Mouse (Mus musculus) neural tube, embryonic 12.5 days (tissue): ENCODE measurements around the gene Hnrnpa1. TPM values are rescaled to one million over a fixed set of nuclear protein-coding genes. Genes with fewer than 3 reads are reported as not detected.
"Not testable (repeated sequence)": the region's sequence is repeated elsewhere in the genome, so short reads cannot be mapped to it uniquely, and the experiment has no call there.

Experiments used
- ATAC-seq: fragments of 200-750 bp; cut with Nextera tagmentation; 2 replicates; pipeline ENCODE4 v1.8.0; 2017; ENCODE audit warnings: low read depth, mild to moderate bottlenecking, moderate TSS enrichment, moderate library complexity; ENCODE audit not compliant: low FRiP score
- H3K27ac ChIP-seq: fragments of 300-500 bp; sonication (generic); 2 replicates; pipeline ENCODE4 v1.5.1; 2016
- H3K27me3 ChIP-seq: fragments of 300-500 bp; sonication (generic); replicated peaks from 2 replicates; pipeline ENCODE4 v1.6.1; 2016; ENCODE audit warnings: mild to moderate bottlenecking
- H3K36me3 ChIP-seq: fragments of 300-500 bp; sonication (generic); 2 replicates; pipeline ENCODE4 v1.6.1; 2016; ENCODE audit warnings: mild to moderate bottlenecking
- H3K4me1 ChIP-seq: fragments of 300-500 bp; sonication (generic); 2 replicates; pipeline ENCODE4 v1.6.1; 2016
- H3K4me2 ChIP-seq: fragments of 300-500 bp; sonication (generic); replicated peaks from 2 replicates; pipeline ENCODE4 v1.6.1; 2016; ENCODE audit warnings: mild to moderate bottlenecking
- H3K4me3 ChIP-seq: fragments of 300-500 bp; sonication (generic); 2 replicates; pipeline ENCODE4 v1.5.1; 2016
- H3K9ac ChIP-seq: fragments of 300-500 bp; sonication (generic); 2 replicates; pipeline ENCODE4 v1.6.1; 2016; ENCODE audit warnings: mild to moderate bottlenecking
- H3K9me3 ChIP-seq: fragments of 300-500 bp; sonication (generic); 2 replicates; pipeline ENCODE4 v1.6.1; 2016; ENCODE audit warnings: mild to moderate bottlenecking
- WGBS: fragments of 180-500 bp; shearing (Covaris S2); methylation state at CpG from one replicate; pipeline ENCODE4 v1.1.7; 2016; 5-methylcytosine and 5-hydroxymethylcytosine counted together
- polyA plus RNA-seq: library from polyadenylated mRNA; unstranded; fragments of >200 nt; fragmentation: Nextera tagmentation; extraction: Ambion mirVana; gene quantifications from 2 replicates; pipeline ENCODE4 v1.2.1, GENCODE M21; 2016

The Hnrnpa1 gene
- polyA plus RNA-seq, 1 experiment from 2014 or later: 1,154 TPM

DNA sequence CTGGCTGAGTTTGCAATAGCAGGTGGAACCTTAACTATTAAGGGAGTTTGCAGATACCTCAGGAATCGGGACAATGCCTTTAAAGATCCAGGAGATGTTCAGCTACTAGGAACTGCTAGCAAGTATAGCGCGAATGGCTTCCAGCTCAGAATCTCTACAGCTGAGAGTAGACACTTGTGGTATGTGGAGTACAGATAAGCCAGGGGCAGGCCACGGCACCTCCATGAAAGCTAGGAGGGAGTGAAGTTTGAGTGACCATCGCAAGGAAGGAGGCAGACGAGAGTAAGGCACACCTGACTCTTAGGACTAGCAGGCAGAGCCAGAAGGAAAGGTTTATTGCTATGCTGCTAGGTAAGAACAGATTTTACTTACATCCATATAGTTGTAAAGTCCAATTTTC lies 5.4 kb downstream of the Hnrnpa1 start:
- Histone ChIP-seq H3K27ac (no peak overlapping the region), H3K27me3 (no peaks in the 10 kb centered on the region), H3K4me2 (no peak overlapping the region), H3K9ac (no peak overlapping the region), H3K9me3 (no peaks in the 10 kb centered on the region), H3K36me3 (peaks cover 71% of the 10 kb centered on the region), H3K4me1 (peaks cover 24% of the 10 kb centered on the region), H3K4me3 (no peak overlapping the region)
- 79% methylated on average over 6 of the region's 6 CpGs for WGBS
- no peak for ATAC-seq

DNA sequence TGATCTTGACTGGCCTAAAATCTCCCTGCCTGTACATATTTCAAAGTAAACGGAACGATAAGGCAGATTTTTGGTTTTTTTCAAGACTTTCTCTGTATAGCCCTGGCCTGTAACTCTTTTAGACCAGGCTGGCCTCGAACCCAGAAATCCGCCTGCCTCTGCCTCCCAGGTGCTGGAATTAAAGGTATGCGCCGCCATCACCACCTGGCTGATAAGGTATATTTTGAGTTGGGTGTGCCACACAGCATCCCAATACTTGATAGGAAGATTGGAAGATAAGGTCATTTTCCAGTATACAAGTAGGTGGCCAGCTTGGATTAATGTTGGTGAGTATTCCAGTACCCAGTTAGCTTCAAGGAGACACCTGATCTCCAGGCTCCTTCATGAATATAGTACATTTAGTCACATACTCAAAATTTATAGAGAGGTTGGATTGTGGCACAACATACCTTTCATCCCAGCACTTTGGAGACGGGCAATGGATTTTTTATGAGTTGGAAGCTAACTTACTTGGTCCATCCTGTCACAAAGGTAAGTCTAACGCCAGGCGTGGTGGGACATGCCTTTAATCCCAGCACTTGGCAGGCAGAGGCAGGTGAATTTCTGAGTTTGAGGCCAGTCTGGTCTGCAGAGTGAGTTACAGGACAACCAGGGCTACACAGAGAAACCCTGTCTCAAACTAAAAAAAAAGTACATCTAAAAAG lies 7.0 kb downstream of the Hnrnpa1 start:
- Histone ChIP-seq H3K27me3 (no peaks in the 10 kb centered on the region), H3K4me3 (no peak overlapping the region), H3K27ac (no peak overlapping the region), H3K9me3 (no peaks in the 10 kb centered on the region), H3K4me2 (no peak overlapping the region), H3K36me3 (peaks cover 64% of the 10 kb centered on the region), H3K9ac (no peak overlapping the region), H3K4me1 (peaks cover 18% of the 10 kb centered on the region)
- WGBS: 90% methylated on average over 9 of the region's 9 CpGs
- no peak for ATAC-seq

DNA sequence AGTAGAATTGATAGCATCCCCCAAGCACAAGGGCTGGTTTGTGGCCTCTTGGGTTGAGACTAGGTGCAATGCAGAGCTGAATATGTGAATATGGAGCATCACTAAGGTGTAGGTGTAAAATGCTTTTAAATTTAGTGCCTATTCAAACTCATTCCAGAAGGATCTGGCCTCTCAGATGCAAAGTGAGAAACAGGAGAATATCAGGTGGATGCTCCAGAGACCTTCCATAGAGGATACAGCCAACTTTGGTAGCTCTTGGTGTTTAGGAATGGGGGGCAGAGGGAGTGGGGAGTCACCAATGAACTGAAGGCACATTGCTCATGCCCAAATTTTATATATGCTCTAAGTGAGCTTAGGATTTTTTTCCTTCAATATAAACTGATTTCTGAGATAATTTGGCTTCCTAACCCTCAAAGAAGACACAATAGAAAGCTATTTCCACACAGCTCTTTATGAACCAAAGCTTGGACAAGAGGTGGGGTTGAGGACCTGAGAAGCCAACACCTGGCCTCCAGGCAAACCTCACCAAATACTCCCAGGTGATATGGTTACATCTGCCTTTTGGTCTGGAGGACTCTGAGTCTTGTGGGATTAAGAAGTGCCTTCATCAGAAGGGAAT lies 7.7 kb downstream of the Hnrnpa1 start:
- no peaks in the 10 kb centered on the region for H3K27me3 ChIP-seq
- H3K36me3 ChIP-seq: peaks cover 57% of the 10 kb centered on the region
- no peak overlapping the region for H3K9ac ChIP-seq
- no peak for ATAC-seq
- no peak overlapping the region for H3K27ac ChIP-seq
- H3K4me1 ChIP-seq: peaks cover 11% of the 10 kb centered on the region
- H3K4me2 ChIP-seq: no peak overlapping the region
- H3K4me3 ChIP-seq: no peak overlapping the region
- H3K9me3 ChIP-seq: no peaks in the 10 kb centered on the region

DNA sequence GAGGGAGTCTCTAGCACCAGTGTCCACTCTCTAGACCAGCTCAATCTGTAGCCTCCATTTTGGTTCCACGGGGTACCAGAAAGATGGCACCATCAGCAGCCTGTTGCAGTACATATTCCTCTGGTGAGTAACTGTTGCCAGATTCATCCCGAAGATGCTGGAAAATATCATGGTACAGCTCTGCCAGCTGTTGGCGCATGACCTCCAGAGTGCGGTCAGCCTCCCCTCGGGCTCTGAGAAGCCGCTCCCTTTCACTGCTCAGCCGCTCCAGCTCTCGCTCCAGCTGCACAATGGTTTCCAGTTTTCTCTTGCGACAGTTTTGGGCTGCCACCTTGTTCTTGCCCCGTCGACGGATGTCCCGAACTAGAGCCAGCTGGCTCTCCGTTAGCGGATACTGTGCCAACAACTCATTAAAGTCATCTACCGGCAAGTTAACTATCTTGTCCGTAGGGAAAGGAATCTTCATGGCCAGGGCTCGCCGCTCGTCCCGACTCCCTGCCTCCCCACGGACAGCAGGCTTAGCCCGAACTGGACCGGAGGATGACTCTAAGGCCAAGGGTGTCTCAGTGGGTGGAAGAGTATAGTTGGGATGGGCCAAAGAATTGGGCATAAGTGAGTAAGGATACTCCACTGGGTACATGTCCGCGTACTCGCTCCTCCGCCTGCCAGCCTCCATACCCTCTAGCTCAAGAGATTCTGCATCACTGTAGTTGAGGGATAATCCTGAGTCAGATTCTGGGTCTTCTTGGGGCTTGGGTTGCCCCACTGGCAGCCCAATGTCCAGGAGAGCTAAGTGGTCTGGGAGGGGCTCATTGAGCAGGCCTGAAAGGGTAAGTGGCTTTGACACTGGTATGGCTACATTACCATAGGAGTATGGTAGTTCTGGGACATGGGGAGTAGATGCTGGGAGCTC lies 8.4 kb downstream of the Hnrnpa1 start:
- Histone ChIP-seq H3K27ac (no peak overlapping the region), H3K4me3 (no peak overlapping the region), H3K9me3 (no peaks in the 10 kb centered on the region), H3K27me3 (no peaks in the 10 kb centered on the region), H3K4me1 (peaks cover 3% of the 10 kb centered on the region), H3K9ac (no peak overlapping the region), H3K36me3 (peaks cover 49% of the 10 kb centered on the region), H3K4me2 (no peak overlapping the region)
- WGBS: 85% methylated on average over 28 of the region's 28 CpGs
- ATAC-seq: peak; percentile 41; the same call in 1 of the 2 replicates

DNA sequence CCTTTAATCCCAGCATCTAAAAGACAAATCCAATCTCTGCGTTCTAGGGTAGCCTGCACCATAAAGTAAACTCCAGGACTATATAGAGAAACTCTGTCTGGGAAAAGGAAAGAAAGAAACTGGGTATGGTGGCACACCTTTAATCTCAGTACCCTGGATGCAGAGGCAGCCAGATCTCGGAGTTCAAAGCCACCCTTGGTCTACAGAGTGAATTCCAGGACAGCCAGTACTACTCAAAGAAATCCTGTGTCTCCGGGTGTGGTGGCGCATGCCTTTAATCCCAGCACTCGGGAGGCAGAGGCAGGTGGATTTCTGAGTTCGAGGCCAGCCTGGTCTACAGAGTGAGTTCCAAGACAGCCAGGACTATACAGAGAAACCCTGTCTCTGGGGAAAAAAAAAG lies 9.3 kb downstream of the Hnrnpa1 start:
- H3K9ac ChIP-seq, H3K4me3 ChIP-seq, H3K27ac ChIP-seq, ATAC-seq, H3K9me3 ChIP-seq, H3K4me1 ChIP-seq, H3K4me2 ChIP-seq, H3K27me3 ChIP-seq: not testable (repeated sequence)
- peaks cover 46% of the 10 kb centered on the region for H3K36me3 ChIP-seq
- WGBS: 84% methylated on average over 6 of the region's 6 CpGs

DNA sequence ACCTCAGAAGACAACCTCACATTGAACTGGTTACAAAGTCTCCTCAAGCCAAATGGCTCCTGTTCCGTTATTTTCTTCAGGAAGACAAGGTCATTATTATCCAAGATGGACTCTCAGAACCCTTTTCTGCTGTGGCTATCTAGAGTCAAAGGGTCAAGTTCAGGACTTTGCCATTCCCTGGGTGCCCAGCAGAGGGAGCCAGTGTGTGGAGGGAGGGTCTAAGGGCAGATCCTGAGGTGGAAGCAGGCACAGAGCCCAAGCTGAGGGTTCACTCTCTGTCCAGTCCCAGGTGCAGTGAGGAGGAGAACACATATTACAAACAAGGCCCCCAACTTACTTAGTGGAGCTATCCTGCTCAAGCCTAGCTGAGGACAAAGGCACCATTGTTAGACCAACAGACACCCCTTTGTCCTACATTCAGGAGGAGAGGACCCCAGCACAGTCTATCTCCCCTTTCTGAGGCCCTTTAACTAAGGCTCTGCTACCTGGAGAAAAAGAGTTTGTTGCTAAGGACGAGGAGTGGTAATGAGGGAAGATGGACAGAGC lies 10.0 kb downstream of the Hnrnpa1 start:
- Histone ChIP-seq H3K36me3 (peaks cover 41% of the 10 kb centered on the region), H3K4me2 (no peak overlapping the region), H3K9ac (no peak overlapping the region), H3K4me3 (no peak overlapping the region), H3K27me3 (peaks cover 7% of the 10 kb centered on the region; the same call in 1 of the 2 replicates), H3K4me1 (peaks cover 10% of the 10 kb centered on the region), H3K27ac (no peak overlapping the region), H3K9me3 (no peaks in the 10 kb centered on the region)
- WGBS: 18% methylated on average over 2 of the region's 2 CpGs
- ATAC-seq: no peak

DNA sequence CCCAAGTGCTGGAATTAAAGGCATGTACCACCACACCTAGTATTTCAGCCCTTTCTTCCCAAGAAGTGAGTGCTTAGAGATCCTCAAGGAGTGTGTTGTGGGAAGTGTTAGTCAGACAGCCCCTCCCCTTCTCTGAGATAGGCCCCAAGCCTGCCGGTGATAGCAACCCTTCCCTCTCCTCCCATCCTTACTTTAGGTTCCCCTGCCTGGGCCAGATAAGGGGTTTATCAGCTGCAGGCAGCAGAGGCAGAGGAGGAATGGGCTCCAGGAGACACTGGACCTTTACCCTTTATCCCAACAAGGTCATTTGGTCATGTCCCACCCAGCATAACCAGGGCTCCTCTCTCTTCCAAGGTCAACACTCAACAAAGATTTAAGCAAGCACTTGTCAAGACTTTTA lies 11.4 kb downstream of the Hnrnpa1 start:
- no peak overlapping the region for H3K27ac ChIP-seq

DNA sequence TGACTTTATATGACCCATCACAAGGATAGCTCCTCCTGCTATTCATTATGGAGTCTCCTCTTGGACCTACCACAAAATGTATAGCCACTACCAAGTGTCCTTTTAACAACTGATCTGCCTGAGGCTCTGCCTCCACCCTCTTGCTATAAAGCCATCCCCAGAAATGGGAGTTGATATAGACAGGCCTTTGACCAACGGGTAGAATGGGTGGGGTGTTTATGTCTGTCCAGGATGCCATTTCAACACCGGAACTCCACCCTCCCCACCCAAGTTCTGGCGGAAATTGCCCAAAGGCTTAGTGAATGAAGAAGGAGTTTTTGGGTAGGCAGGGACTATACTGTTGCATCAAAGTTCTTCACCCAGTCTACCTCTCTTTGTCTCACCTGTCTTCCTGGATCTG lies 12.4 kb downstream of the Hnrnpa1 start:
- H3K4me2 ChIP-seq: no peak overlapping the region
- peaks cover 12% of the 10 kb centered on the region for H3K4me1 ChIP-seq
- no peak for ATAC-seq
- no peaks in the 10 kb centered on the region for H3K9me3 ChIP-seq
- peaks cover 8% of the 10 kb centered on the region; the same call in 1 of the 2 replicates for H3K27me3 ChIP-seq
- peaks cover 18% of the 10 kb centered on the region for H3K36me3 ChIP-seq
- no peak overlapping the region for H3K4me3 ChIP-seq
- no peak overlapping the region for H3K9ac ChIP-seq
- 85% methylated on average over 3 of the region's 3 CpGs for WGBS
- no peak overlapping the region for H3K27ac ChIP-seq

More for the DNA sequence above, 11.4 kb downstream of the Hnrnpa1 start:
- Histone ChIP-seq H3K27me3 (peaks cover 8% of the 10 kb centered on the region; the same call in 1 of the 2 replicates), H3K4me2 (no peak overlapping the region), H3K9me3 (no peaks in the 10 kb centered on the region), H3K36me3 (peaks cover 28% of the 10 kb centered on the region), H3K4me3 (no peak overlapping the region), H3K4me1 (peaks cover 12% of the 10 kb centered on the region), H3K9ac (no peak overlapping the region)
- 67% methylated on average over 1 of the region's 1 CpGs for WGBS
- no peak for ATAC-seq

DNA sequence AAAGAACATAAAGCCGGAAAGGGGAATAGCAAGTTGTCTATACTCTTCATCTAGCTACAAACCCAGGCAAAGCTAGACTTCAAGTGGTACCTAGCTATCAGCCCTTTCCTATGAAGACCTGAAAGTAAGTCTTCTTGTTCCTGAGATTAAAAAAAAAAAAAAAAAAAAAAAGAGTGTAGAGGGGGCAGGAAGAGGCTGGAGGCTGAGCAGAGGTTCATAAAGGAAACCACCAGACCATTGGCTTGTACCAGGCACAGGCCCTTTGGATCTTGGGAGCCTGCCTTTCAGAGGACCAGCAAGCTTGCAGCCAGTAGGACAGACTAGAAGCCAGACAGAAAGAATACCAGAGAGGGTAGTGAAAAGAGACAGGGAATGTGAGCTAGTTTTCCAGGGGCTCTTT lies 13.1 kb downstream of the Hnrnpa1 start:
- Histone ChIP-seq H3K9ac (no peak overlapping the region), H3K9me3 (no peaks in the 10 kb centered on the region), H3K4me1 (peaks cover 12% of the 10 kb centered on the region), H3K27ac (no peak overlapping the region), H3K36me3 (peaks cover 11% of the 10 kb centered on the region), H3K4me2 (no peak overlapping the region), H3K4me3 (no peak overlapping the region), H3K27me3 (peaks cover 8% of the 10 kb centered on the region; the same call in 1 of the 2 replicates)
- ATAC-seq: no peak
- WGBS: 98% methylated on average over 1 of the region's 1 CpGs

DNA sequence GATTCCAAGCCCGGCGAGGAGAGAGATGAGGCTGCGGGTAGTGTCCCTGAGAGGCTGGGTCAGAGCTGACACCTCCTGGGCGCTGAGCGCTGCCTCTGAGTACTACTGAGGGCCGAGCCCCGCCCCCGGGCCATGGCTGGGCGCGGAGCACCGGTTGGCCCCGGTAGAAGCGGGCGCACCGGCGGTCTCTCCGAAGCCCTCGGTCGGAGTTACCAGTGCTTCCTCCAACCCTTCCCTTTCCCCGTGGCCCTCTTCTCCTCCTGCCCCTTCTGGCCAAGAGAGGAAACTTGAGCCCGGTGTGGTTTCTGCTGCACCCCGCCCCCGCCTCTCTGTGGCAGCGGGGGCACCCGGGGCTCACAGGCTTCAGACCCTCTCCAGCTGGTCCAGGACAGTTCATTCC lies 14.9 kb downstream of the Hnrnpa1 start:
- H3K27ac ChIP-seq: no peak overlapping the region; the same call in 1 of the 2 replicates
- ATAC-seq: peak; percentile 57
- H3K4me2 ChIP-seq: peak overlapping the region; percentile 88
- peak overlapping the region; percentile 45; the same call in 1 of the 2 replicates for H3K9ac ChIP-seq
- peaks cover 12% of the 10 kb centered on the region for H3K4me1 ChIP-seq
- no peaks in the 10 kb centered on the region for H3K36me3 ChIP-seq
- H3K9me3 ChIP-seq: no peaks in the 10 kb centered on the region
- peak overlapping the region; percentile 32 for H3K4me3 ChIP-seq
- H3K27me3 ChIP-seq: peaks cover 8% of the 10 kb centered on the region; the same call in 1 of the 2 replicates
- under 1% methylated on average over 24 of the region's 25 CpGs for WGBS

DNA sequence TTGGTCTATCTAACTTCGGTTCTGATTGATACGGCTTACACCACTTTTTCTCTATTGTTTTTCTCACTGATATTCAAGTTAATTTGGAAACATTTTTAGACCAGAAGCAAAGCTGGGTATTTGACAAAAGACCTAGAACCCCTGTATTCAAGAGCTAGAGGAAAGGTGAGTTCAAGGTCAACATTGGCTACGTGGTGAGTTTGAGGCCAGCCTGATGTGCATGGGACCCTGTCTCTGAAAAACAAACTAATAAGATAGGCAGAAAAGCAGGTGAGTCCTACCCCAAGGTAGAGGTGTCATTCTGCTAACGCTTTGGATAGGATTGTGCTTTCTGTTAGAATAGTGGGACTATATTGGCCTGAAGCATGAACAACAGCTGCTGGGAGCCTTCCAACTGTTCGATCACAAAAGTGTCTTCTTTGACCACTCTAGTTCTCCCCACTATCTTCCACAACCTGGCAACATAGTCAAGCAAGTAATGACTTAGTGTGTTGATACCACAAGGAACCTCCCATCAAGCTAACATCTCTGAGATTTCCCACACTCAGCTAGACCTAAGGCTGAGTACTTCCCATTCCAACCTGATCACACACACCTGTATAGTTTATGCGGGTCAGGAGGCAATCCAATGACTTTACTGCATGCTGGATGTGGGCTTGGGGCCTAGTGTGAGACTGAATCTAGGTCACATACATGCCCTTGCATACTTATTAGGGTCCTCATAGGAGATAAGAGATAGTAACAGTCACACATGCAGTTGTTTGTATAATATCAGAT lies 16.2 kb downstream of the Hnrnpa1 start:
- Histone ChIP-seq H3K4me1 (peaks cover 12% of the 10 kb centered on the region), H3K9ac (no peak overlapping the region), H3K27ac (no peak overlapping the region), H3K4me2 (no peak overlapping the region), H3K4me3 (no peak overlapping the region), H3K27me3 (peaks cover 8% of the 10 kb centered on the region; the same call in 1 of the 2 replicates), H3K9me3 (no peaks in the 10 kb centered on the region), H3K36me3 (no peaks in the 10 kb centered on the region)
- no peak for ATAC-seq
- 90% methylated on average over 6 of the region's 6 CpGs for WGBS
